Mouse (Mus musculus): ENCODE measurements around the gene Gm17783.
"Not testable (repeated sequence)": the region's sequence is repeated elsewhere in the genome, so short reads cannot be mapped to it uniquely, and the experiment has no call there.

Gm17783 gene
- long read RNA-seq, experiment 1 = 0 reads
- long read RNA-seq, experiment 2 = 0 reads

DNA sequence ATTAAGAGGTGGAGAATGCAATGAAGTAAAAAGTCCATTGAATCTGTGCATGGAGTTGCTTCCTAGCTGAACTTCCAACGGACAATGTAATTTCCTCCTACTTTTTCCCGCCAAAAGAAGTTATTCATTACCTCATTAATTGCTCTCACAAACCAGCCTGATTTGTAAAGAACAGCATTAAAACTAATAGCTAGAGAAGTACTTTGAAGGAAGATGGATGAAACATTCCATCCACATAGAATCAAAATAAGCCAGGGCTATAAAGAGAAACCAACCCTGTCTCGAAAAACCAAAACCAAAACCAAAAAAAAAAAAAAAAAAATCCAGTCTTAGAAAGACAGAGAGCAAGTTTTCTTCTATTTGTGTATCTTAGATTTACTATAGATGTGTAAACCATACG is at the start of gene Gm17783:
Gene Gm17783 (minus strand): TSS at position 101 of the 400 bp plus-strand sequence.
- intact Hi-C loops (cut with DNase I) = no loop called here

DNA sequence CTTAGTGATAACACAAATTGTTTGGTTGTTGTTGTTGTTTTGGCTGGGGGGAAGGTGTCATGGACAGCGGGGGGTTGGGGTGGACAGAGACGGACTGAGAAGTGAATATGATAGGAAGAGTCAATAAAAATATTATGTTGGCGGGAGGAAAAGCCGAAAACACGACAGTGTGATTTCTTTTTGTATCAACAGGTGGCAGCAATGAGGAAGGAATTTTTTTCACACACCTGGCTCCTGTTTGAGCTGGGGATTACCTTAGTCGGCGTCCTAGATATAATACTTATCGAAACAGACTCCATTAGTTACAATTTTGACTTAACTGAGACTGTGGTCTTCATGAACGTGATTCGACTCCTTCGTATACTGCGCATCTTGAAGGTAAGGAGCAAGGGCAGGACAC is 48.0 kb upstream of the Gm17783 start:
- intact Hi-C loops (cut with DNase I) = loop anchor here (5.0 kb wide), 1 partner anchor 97 kb away; no protein-coding TSS in a partner anchor

DNA sequence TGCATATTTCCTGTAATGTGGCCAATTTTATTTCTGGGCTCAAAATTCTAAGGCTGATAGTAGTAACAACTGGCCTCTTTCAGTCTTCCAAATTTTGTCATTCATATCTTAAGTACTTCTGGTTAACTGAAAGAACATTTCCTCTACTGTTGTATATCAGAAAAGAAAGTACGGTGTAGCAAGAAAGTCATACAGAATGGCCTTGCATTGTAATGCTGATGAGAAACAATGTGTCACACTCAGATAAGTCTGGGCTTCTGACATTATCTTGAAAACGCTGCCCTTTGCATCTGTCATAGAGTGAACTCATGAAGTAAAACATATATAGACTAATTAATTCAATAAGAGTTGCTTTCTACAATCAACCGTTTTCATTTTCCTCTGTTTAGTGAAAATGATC is 40.5 kb upstream of the Gm17783 start:
- intact Hi-C loops (cut with DNase I) = no loop called here

DNA sequence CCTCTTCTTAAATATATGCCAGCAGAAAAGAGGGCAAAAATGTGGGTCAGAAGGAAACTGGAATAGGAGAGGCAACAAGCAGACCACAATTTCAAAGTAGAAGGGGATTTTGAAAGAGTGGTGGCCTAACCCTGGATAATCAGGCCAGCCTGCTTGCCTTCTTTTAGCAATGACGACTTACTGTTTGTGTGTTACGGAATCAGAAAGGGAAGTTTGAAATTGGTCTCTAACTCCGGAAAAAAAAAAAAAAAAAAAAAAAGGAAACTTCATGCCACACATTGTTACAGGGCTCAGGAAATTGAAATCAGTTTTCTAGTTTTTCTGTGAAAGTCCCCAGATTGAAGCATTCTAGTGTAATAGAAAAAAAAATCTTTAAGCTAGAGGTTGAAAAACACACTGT is 29.9 kb upstream of the Gm17783 start:
- intact Hi-C loops (cut with DNase I) = no loop called here

DNA sequence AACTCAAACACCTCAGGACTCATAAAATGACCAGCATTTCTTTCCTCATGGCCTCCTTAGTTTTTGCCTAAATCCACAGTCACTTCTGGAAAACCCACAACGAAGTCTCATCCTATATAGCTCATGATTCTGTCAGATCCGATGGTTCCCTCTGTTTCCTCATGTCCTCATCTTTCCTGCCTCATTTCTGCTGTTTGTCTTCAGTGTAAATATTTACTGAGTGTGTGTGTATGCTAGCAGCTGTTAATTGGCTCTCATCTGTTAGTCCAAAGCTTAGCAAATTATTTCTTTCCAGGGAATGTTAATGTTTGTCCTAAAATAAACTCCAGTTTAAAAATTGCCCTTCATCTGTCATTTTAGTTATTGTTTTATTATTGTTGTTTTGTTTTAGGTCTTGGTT is 19.7 kb upstream of the Gm17783 start:
- intact Hi-C loops (cut with DNase I) = no loop called here

DNA sequence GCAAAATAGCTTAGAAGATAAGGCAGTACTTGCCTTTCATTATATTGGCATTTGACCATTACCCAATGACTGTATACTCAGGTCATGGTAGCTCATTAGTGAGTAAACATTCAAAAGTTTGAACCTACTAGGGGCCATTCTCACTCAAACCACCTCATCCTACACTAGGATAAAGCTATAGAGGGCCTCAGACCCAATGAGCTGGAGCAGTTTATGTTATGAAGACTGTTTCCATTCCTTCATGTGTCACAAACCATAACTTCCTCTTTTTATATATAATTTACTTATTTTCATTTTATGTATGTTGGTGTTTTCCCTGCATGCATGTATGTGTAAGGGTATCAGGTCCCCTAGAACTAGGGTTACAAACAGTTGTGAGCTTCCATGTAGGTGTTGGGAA is 16.1 kb upstream of the Gm17783 start:
- intact Hi-C loops (cut with DNase I) = no loop called here

DNA sequence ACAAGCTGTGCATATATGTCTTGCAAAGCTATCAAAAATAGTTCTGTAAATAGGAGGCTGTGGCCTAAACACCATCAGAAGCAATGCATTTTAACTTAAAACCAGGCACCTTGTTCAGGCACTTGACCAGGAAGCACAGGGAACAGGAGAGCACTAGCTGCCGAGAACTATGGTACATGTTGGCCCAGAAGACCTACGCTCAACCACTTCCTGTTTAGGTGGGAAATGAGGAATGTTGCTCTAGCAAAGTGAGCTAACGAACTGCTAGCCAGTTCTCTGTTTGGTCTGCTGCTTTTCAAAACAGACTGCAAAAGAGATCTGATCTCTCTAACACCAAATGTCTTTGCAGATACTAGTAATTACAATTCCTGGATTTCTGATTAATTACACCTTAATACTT is 12.5 kb upstream of the Gm17783 start:
- intact Hi-C loops (cut with DNase I) = no loop called here

DNA sequence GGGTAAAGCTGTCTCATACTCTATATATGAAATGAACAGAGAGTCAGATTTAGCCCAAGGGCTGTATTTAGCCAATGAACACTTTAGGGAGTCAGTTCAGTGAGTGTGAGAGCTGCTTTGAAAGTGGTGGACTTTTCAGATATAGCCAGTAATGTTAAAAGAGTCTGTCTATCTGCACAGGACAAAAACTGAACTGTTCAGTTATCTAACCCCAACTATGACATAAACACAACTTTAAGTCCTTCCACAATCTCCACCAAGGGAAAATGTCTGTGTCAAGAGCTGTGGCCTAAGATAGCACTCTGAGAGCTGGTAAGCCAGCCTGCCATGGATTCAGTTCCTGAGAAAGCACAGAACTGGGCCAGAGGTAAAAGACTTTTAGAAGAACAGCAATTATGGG is 10.3 kb upstream of the Gm17783 start:
- intact Hi-C loops (cut with DNase I) = no loop called here

DNA sequence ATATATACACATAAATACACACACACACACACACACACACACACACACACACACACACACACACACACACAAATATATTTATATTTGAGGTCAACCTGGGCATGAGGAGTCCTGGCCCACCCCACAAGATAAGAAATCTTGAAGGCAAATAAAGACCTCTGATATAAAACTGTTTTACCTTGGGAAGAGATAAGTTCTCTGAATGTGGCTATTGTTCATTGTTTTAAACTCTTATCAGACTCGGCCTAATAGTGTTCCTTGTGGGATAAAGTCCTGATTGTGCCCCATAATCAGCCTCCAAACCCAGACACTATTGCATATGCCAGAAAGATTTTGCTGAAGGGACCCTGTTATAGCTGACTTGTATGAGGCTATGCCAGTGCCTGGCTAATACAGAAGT is 6.5 kb upstream of the Gm17783 start:
- intact Hi-C loops (cut with DNase I) = not testable (repeated sequence)

DNA sequence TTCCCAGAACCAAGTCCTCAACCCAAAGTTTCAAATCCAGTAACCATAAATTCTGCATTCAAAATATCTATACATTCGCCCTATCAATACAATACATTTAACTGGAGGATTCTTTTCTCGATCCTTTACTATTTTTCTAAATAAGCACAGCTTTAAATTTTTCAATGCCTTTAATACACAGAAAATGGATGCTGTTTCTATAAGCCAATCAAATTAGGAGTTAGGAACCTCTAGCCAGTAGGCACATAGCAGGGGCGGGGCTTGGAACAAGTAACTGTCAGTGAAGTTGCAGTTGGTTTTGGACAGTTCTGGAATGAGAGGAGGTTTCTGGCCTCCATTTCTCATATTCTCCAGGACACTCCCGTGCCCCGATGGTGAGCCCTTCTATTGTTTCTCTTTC is 3.2 kb upstream of the Gm17783 start, which contains the start of gene Slc9c1:
Gene Slc9c1 (plus strand): TSS at position 301 of the 400 bp plus-strand sequence.
- intact Hi-C loops (cut with DNase I) = no loop called here

DNA sequence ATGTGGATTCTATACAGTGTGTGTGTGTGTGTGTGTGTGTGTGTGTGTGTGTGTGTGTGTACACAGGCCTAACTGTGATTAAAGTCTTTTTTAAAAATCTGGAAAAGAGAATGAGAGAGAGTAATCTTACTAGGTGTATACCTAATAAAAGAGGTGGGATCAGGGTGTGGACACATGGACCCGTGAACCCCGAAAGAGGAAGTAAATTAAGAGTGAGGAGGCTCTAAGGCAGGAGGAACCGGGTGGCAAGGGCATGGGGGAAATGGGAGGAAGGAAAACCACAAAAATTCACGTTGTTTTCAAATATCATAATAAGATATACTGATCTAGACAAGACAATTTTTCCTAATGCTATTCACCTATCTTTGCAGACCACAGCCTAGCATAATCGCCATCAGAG is 6.3 kb downstream of the Gm17783 start:
- intact Hi-C loops (cut with DNase I) = no loop called here

DNA sequence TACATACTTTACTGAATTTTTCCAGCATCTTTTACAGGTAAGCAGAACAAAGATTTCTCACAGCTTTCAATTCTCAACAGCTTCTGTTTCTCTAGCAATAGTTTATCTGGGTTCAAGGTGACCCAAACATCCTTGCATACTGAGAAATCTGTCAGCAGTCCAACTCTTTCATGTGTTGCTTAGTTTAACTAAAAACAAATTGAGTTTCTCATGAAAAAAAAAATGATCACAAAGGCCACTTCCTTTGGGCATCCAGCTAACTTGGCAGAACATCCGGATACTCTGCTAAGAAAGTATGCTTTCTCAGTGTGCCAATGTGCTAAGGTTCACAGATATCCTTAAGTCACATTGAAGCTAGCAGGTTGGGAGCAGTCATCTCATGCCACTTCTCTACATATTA is 36.5 kb downstream of the Gm17783 start:
- intact Hi-C loops (cut with DNase I) = no loop called here

DNA sequence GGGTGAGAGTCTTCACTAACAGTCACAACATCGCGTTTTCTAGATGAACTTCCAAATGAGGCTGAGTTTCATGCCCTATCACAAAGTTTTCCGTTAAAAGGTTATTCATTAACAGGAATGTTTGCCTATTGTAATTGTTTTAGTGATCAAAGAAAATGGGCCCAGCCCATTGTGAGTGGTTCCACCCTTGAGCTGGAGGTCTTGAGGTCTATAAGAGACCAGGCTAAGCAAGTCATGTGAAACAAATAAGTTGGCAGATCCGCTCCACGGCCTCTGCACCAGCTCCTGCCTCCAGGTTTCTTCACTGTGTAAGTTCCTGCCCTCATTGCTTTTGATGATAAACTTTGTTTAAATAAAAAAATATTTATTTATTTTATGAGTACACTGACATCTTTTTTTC is 38.9 kb downstream of the Gm17783 start, which contains the start of gene Gm609:
Gene Gm609 (minus strand): TSS at position 43 of the 400 bp plus-strand sequence.
- intact Hi-C loops (cut with DNase I) = no loop called here

DNA sequence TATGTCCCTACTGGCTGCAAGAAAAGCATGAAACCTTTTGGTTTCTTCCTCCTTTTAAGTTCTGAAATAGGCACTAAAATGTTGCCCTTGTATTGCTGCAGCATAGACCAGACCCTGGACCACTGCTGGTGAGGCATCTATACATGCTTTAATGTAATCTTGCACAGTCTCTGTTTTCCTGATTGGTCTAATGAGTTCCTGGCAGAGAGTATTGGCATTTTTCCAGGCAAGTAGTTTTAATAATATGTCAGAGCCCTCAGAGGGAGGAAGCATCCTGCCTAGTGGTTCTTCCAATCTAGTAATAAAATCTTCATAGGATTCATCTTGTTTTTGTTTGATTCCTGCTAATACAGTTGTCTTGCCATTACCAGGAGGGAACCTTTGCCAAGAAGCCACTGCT is 54.9 kb downstream of the Gm17783 start:
- intact Hi-C loops (cut with DNase I) = no loop called here

DNA sequence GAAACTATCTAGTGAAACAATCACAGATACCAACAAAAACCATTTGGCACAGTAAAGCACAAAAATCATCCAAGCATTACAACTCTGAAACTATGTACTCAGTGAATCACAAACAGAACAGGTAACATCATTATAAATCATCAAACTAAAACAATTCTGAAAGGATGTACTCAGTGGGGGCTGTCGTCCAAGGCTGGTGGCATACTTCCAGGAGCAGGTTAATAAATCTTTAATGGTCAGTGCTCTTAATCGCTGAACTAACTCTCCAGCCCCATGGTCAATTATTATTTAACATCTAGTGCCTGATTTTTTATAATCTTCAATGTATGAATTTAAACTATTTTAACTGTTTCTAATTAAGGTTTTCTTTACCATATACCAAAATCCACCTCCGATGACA is 60.0 kb downstream of the Gm17783 start:
- intact Hi-C loops (cut with DNase I) = not testable (repeated sequence)

Data from adrenal gland (tissue).